Mouse (Mus musculus) lung, postnatal 0 days (tissue): ENCODE data around the gene March8.

Experiments
- CTCF ChIP-seq: IDR thresholded peaks from 2 replicates; pipeline ENCODE4 v1.5.1; 2016; ENCODE audit warnings: antibody characterized with exemption, mild to moderate bottlenecking
- EP300 ChIP-seq: IDR thresholded peaks from 2 replicates; pipeline ENCODE4 v1.6.1; 2016; ENCODE audit warnings: antibody characterized with exemption, mild to moderate bottlenecking, control low read depth

- TF ChIP-seq CTCF (no peak), EP300 (no peak)
These were observed 57.3 kb downstream of the March8 start for GRCm38 (mm10) chr6:116394916-116395648.
